Mouse (Mus musculus) retina, postnatal 7 days (tissue): Measurements from ENCODE around the gene Gm49325.

Experiments
- DNase-seq: peaks from one replicate; pipeline ENCODE4 v3.0.0-alpha.2; 2012; ENCODE audit warnings: low read depth, low spot score

Gene Gm49325

DNA sequence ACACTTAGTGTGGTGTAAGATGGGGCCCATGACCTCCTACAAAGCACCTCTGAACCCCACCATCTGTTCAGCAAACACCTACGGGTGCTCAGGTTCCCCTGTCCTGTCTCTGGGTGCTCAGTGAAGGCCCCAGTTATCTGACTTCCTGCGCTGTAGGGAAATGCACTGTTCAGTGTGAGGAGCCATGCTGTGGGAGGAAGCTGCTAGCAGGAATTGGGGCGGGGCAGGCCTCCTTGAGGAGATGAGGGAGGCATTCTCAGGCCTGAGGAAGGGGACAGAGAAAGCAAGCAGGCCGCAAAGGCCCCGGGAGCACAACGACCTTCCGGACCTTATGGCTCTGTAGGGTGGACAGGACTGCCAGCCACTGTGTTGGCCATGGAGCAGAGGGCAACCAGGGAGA lies 16.9 kb upstream of the Gm49325 start:
- no peak for DNase-seq

DNA sequence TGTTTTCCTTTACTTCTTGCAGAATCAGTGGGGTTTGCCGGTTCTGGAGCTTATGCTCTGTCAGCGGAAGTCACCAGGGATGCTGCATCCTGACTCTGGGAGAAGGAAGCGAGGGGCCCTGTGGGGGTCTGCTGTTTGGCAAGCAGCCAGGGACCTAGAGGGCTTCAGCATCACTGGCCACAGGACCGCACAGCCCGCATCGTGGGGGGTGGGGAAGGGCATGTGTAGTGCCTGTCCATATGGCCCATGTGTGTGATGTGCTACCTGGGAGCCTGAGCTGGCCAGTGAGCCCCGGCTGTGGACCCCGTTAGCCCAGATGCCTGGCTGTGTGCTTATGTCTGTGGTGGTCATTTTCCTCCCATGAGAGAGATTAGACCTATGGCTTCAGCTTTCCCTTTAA lies 16.2 kb upstream of the Gm49325 start:
- DNase-seq = no peak

DNA sequence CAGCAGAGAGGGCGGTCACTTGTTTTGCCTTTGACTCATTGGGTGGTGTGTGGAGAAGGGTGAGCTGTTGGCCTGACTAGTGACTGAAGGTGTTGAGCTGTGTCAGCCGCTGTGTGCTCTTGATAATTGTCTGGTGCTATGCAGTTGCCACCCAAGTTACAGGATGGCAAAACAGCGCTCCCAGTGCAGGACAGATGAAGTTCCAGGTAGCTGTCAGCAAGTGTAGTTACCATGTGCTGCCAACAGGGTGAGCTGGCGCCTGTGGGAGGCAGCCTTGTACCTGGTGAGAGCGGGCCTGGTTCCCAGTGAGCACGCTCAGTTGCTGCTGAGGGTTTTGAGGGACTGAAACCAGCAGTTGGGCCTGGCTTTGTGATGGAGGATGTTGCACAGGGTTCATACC lies 15.2 kb upstream of the Gm49325 start:
- peak; percentile 54 for DNase-seq

DNA sequence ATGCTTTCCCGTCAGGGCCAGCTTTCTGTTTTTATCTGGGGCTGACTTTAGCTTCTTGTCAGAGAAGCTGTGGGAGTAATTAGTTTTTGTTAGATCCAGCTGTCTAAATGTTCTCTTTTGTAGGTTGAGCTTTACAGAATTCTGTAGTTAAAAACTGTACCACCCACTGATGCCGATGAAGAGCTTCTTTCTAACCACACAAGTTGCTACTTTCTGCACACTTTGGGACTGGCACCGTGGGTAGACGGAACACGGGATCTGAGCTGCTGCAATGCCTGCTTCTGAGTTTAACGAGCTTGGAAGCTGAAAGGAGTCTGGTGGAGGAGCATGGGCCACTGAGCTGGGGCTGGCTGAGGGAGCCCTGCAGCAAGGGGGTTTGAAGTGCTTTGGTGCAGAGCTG lies 14.5 kb upstream of the Gm49325 start:
- no peak for DNase-seq

DNA sequence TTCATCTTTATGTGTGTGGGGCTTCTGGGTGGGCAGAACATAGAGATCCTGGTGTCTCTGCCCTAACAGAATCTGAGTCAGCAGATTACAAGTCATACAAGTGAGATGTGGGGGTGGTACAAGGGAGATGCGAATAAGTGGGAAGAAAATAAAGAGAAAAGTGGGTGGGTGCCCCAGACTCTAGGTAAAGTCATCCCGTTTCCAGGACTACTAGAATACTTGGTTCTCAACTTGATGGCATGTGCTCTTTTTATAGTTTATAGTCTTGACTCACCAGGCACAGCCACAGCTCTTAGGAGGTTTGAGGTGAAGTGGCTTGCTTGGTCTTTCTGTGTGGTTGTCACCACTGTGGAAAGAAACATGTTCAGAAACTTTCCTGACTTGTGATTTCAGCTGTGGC lies 9.9 kb upstream of the Gm49325 start:
- no peak for DNase-seq

DNA sequence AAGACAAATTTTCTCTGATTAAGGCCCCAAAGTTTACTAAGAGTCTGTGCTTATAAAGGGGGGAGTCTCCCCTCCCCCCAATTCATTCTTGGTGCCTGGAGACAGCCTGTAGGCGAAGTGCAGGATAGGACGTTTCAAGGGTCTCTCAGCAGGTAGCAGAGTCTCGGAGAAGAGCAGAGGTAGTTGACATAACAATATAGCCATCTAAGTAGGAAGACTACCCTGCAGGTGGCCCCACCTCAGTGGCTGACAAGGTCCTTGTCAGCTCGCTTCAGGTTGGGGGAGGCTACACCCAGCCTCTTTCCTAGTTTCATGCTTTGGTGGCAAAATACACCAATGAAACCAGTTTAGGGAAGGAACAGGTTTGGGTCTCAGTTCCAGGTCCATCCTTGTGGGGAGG lies 3.0 kb upstream of the Gm49325 start:
- DNase-seq = no peak

DNA sequence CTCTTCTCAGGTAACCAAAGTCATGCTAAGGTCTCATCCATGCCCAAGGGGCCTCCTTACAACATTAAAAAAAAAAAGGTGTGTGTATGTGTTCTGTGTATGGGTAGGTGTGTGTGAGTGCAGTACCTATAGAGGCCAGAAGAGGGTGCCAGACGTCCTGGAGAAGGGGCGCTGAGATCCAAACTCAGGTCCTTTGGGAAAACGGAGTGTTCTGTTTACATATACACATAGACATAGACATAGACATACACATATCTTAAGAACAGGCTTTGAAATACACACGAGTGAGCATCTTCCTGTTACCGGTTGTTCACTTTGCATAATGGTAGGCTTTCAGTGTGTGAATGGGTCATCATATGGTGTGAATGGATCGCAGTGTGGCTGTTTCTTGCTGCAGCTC lies 1.9 kb upstream of the Gm49325 start:
- DNase-seq = no peak

DNA sequence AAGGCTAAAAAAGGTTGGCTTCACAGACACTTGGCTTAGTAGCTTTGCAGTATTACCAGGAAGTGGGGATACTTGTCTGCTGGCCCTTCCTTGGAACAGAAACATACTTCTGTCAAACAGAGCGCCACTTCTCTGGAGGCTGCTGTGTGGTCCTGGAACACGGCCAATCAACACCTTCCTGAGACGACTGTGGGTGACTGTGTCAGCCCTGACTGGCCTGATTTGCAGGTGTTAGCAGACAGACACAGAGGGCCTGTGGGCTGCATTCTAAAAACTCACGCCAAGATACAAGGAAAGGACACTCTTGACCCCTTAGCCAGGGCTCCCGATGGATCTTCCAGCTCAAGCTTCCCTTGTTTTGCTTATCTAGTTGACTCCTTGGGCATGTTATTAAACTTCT lies 1.0 kb upstream of the Gm49325 start:
- no peak for DNase-seq

DNA sequence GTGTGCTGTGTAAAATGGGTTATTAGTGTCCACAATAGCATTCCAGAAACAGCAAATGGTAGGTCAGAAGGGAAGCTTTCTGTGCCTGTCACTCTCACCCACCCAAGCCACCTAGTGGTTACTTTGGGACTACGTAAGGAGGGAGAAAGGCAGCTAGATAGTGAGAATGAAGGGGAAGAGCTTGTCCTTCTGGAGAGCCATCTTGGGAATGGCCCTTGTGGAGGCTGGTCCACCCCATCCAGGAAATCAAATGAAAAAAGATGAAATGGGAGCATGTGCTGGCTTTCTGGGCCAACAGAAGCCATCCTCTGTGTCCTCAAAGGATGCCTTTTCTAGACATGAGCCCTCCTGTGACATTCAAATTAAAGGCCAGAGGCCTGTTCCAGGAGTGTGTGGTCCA lies 629 bp upstream of the Gm49325 start:
- DNase-seq = no peak

DNA sequence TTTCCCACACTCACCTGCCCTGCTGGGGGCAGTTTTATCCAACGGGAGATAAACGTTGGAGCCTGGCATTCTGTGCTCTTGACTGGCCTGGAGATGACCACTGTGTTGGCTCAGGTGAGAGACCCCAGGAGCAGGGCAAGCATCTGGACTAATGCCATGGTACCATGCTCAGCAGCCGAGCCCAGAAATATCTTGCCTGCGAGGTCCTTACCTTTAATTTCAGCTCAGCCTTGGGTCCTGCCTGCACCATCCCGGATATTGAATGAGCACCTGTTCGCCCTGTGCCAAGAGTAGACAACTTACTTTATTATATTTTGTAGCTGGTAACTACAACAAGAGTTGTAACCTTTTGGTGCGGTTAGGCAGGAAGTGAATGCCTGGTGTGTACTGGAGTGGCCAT lies 858 bp downstream of the Gm49325 start:
- DNase-seq = no peak

DNA sequence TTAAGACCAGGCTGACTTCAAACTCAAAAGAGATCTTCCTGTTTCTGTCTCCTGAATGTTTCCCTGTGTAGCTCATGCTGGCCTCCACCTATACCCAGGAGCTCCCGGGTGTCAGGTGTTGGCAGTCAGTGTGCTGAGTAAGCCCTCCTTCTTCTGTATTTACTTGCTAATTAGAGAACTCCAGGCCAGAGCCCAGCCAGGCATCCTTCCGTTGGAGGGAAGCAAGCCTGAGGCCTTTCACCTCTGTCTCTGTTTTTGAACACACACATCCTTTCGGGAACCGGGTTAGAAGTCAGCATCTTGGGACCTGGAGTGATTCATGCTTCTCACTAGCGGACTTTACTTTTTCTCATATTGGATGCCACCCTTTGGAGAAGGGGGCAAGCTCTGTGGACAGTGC lies 1.4 kb downstream of the Gm49325 start:
- no peak for DNase-seq

DNA sequence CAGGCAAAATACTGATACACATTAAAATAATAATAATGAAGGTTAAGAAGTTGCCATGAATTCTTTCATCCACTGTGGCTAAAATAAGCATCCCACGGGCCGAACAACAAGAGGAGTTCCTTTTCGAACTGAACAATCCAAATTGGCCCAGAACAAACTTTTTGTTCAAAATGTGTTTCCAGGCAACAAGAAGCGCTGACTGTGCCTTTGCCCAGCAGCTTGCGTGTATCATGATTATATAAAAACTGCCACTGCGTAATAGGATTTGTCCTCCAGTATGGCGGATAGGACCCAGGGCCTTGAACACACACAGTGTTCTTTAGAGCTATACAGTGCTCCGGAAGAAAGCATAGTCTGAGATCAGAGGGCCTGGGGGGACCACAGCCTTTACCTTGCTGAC lies 2.6 kb downstream of the Gm49325 start:
- no peak for DNase-seq

DNA sequence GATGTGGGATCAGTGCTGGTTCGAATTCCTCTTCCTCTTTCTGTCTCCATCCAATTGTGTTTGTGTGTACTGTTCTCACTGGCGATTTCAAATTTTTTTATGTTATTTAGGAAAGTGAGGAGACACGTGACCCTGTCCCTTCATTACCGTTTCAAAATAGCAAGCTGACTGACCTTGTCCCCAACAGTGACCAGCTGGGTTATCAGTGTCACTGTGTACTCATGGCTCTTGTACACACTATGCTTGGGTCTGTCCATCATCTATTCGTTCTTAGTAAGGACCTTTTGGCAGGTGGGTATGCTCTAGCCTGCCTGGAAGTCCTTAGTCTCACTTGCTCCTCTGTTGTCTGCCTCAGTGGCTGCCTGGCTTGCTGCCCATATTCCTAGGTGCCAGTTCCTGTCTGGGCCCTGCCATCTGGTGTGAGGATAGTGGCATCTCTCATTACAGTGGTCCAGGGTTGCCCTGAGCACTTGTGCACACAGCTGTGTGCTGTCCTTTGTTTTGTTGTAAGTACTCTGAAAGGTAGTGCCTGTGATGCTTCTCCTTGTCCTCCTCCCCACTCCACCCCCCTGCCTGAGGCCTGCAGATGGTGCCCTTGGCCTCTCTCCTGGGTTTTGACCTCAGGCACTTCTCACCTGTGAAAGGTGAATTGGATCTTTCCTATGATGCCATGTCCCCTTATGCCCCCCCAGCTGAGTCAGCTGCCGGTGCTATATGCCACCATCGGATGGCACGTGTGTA lies 4.4 kb downstream of the Gm49325 start:
- DNase-seq = no peak

DNA sequence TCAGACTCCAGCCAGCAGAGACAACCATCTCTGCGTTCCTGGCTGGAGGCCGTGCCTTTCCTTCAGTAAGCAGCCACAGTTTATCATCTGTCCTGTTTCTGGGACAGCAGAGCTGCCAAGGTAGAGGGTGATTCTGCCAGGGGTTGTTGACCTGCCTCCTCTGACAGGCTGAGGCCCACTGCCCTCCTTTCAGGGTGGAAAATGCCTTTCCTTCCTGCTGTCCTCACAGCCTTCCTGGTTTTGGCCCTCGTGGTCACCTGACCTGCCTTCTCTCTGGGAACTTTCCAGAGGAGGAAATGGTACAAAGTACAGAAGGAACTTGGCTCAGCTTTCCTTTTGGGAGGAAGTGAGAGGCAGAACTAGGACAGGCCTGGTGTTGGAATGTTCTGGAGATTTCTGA lies 7.4 kb downstream of the Gm49325 start:
- DNase-seq = no peak

DNA sequence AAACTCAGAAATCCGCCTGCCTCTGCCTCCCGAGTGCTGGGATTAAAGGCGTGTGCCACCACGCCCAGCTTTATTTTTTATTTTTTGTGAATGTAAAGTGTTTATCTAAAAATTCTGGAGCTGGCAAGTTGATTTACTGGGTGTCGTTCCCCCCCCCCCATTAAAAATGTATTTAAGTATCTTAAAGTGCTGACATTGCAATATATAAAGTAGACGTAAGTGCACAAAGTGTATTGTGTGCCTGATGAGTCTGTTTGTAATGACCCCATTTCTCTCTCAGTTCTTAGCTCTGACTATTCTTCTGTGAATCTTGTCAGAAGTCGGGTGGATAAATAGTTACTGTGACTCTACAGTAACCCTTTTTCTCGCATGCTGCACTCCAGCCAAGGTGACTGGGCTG lies 9.7 kb downstream of the Gm49325 start:
- DNase-seq = no peak

DNA sequence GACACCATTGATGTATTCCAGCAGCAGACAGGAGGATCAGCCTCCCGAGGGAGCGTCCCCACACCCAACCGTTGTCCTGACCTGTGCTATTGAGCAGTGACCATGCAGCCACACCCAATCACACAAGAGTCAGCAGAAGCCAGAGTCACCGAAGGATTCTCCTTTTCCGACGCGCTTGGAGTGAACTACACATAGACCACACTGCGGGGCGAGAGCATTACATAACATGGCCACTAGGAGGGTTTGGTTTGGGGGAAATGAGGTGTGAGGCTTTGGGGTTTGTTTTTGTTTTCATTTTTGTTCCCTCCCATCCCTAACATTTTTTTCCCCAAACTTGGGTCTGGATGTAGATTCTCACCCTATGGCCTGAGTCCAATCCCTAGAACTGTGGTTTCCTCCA lies 10.2 kb downstream of the Gm49325 start:
- no peak for DNase-seq

DNA sequence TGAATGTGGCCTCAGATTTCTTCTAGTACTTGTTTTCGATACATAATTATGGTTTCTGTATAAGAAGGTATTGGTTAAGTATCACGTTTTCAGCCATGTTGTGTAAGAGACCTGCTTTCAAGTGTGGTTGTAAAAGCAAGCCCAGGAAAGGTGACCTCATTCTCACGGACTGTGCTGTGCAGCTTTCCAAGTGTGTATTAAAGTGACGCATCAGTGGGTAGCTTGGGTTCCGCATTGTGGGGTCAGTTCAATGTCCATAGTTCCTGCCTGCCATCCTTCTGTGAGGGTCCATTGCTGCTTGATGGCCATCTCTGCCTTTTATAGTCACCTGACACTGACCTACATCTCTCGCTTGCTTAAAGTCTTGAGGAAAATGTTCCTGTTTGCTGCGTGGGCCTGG lies 10.9 kb downstream of the Gm49325 start:
- DNase-seq = no peak

DNA sequence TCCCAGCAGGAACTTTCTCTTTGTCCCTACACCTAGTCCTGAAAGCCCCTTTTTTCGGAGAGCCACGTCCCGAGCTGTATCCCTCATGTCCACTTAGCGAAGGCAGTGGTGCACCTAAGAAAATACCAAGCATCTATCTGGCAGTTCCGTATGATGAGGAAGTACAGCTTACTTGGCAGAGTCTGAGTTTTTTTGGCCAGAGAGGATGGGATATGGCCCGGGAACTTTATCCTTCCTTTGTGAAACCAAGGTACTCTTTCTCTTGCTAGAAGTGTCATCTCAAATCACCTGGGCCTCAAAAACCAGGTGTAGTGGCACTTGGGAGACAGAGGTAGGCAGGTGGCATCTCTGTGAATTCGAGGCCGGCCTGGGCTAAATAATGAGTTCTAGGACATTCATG lies 15.5 kb downstream of the Gm49325 start:
- DNase-seq = no peak

DNA sequence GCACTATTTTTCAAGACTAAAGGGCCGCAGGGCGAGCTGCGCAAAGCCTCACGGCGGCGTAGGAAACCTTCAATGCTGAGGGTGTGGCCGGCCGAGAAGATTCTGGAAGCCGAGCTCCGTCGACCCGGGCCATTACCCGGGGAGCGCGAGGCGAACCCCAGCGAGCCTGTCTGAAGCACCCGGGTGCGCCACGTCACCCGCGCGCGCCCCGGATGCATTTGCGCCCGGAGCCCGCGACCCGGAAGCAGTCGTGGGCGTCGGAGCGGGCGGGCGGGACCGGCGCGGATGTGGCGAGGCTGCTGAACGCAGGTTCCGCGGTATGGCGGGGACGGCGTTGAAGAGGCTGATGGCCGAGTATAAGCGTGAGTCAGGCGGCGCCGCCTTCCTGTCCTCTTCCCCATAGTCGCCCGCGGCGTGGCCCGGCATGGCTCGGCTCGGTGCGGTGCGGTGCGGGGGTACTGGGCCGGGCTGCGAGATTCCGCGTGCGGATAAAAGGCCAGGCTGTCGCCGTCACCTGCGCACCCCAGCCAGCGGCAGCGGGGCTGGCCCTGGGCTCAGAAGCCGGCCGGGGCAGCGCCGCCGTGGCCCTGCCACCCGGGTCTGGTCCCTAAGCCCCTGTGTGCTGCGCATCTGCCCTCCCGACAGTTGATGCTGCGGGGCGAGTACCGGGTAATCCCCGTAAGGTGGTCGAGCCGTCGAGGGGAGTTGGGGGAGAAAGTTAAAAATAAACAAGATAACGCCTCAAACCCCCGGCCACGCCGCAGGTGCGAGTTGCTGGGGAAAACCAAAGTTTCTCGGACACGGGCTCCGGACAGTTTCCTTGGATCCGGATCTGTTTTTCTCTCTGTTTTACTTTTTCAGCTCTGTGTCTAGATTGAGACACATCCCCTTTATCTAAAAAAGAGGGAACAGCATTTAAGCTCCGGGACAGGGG lies 16.3 kb downstream of the Gm49325 start, which contains the start of gene Ube2g2:
TSS of gene Ube2g2 (plus strand) at position 221 of the 934 bp plus-strand sequence.
- DNase-seq = peak; percentile 91

DNA sequence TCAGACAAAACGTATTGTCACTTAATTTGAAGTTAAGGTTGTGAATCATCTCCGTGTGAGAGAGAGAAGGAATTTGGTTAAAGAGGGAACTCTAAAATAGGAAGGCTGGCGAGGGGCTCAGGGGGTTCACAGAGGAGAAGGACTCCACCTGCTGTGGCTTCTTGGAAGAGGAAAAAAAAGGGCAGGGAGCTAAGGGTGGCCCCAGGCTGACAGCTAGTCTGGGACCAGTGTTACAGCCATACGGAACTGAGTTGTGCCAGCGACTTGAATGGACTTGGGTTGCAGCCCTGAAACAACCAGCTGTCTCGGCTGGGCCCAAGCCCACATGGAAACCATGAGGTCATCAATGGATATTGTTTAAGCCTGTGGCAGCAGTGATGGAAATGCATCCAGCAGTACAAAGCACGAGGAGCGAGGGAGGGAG lies 17.1 kb downstream of the Gm49325 start:
- no peak for DNase-seq

DNA sequence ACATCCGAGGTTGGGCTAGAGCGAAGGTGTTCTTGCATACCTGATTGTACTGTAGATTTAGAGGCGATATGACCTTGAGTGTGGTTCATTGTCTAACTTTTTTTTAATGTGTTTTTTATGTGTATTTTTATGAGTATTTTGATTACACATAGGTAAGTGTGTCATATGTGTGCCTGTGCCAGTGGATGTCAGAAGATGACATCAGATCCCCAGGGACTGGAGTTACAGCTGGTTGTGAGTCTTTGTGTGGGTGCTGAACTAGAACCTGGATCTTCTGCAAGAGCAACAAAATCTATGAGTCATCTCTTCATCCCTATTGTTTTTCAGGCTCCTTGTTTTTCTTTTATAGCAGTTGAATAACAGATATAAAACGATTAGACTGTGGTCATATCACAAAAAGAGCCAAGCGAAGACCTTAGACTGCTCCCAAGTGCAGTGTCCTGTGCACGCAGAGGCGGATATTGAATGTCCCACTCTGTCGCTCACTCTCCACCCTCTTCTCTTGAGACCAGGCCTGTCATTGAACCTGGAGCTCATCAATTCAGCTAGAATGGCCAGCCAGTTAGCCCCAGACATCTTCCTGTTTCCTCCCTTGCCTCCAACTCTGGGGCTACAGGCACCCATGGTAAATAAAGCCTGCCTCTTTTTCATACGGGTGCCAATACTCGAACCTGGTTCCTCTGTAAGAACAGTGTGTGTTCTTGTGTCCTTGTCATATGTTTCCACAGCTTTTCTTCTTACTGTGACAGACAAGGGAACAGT lies 17.8 kb downstream of the Gm49325 start:
- DNase-seq = no peak

DNA sequence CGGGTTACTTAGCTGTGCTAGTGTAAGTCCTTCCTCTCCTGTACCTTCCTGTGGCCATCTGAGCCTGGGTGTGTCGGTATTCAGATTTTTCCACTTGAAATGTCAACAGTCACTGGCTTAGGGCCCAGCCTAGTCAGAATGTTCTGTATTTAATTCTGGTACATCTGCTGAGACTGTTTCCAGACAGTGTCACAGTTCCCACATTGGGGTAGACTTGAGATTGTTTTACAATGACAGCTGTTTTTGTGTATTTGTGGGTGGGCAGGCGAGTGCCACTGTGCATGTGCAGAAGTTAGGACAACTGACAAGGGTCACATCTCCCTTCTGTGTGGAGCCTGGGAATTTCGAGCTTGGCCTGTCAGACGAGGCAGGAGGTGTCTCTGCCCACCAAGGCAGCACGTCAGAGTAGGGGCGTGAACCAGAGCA lies 18.6 kb downstream of the Gm49325 start:
- no peak for DNase-seq
